Mouse (Mus musculus) monocyte, adult 5-6 weeks (primary cell): ENCODE results near the gene Pde4dip. TPM values are rescaled to one million over a fixed set of nuclear protein-coding genes. Genes with fewer than 3 reads are reported as not detected.

Experiments used
- ATAC-seq: fragments of 153-309, 156-312 bp; replicated peaks from 2 replicates; pipeline ENCODE4 v1.8.0; 2017; ENCODE audit warnings: mild to moderate bottlenecking; ENCODE audit not compliant: low TSS enrichment, insufficient number of reproducible peaks, severe bottlenecking, poor library complexity, low FRiP score
- total RNA-seq: library from RNA; stranded (forward); fragments of 200-1000, 200-491, 200-594 nt; gene quantifications from 3 replicates; pipeline ENCODE4 v1.2.3, GENCODE M21; 2017

Gene Pde4dip
- total RNA-seq, result 16.0 to 25.4 TPM (median 16.5 TPM) in 3 replicates

DNA sequence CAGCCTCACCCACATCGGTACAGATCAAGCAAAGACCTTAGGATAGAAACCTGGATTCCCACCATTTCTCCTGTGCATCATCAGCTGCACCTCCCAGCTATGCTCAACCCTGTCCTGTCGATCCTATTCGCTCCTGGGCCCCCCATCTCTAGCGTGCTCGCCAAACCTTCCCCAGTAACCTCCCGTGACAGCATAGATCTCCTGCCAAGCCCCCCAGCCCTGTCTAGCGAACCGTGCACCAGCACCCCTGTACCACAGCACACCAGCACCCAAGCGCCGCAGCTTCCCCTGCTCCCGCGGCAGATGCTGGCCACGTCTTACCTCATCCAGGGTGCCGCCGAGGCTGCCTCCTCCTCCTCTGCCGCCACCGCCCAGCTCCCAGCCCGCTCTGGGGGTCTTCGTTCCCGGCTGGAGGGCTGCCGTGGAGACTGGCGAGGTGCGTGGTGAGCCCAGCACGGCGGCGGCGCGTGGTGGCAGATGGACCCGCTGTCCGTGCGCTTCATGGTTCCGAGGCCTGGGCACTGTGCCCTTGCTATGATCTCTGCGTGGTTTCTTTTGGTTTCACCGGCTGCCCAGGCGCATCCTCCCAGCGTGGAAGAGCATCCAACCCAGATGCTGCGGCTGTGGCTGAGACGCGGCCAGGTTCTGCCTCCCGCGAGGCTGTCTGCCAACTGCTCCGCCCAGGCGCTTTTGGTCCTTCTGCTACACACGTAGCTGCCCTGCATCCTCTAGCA lies at the start of gene Pde4dip:
Gene Pde4dip, minus strand, starts transcription at position 540 of the 734 bp plus-strand sequence.
- no peak for ATAC-seq

DNA sequence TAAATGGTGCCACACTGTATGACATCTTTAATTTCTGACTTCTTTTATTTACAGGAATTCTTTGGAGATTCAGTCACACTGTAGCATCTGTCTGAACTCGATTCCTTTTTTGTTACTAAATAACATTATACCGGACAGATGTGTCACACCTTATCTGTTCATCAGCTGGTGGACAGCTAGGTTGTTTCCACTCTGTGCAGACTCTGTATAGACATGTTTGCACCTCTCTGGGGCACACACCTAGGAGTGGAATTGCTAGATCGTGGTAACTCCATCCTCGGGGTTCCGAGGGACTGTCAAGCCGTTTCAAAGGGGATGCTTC lies 49.4 kb upstream of the Pde4dip start:
- ATAC-seq, result no peak

DNA sequence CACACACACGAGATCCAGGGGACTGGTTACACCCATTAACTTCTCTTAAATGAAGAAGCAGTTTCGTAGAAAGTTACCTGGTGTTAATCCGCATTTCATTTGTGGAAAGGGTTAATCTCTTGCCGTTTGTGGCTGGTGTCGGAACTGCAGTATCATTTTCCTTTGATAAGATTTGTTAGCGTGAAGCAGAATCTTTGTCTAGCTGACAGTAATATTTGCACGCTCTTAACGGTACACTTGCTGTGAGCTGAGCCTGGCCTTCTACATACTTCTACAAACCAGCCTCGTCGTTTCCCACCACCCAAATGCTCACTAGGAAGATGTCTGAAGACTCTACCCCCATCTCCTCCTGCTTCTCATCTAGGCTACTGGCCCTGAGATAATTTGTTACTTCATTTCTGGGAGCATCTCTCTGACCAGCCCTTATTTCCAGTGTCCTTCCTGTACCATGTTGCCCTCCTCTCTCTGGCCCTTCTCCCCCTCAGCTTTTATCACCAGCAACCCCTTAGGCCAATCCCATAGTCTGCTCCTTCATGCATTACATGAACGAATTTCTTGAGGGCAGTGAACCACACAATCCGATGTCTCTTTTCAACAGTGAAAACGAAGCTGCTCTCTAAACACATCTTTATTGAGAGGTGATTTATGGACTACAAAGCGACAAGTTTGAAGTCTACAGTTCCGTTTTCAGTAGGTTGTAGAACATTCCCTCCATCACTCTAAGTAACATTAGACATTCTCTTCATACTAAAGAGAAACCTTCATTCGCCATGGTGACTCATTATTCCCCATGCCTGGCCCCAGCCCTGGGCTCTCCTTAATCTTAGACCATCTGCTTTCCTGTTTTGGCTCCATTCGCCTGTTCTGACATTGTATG lies 48.8 kb upstream of the Pde4dip start:
- no peak for ATAC-seq

DNA sequence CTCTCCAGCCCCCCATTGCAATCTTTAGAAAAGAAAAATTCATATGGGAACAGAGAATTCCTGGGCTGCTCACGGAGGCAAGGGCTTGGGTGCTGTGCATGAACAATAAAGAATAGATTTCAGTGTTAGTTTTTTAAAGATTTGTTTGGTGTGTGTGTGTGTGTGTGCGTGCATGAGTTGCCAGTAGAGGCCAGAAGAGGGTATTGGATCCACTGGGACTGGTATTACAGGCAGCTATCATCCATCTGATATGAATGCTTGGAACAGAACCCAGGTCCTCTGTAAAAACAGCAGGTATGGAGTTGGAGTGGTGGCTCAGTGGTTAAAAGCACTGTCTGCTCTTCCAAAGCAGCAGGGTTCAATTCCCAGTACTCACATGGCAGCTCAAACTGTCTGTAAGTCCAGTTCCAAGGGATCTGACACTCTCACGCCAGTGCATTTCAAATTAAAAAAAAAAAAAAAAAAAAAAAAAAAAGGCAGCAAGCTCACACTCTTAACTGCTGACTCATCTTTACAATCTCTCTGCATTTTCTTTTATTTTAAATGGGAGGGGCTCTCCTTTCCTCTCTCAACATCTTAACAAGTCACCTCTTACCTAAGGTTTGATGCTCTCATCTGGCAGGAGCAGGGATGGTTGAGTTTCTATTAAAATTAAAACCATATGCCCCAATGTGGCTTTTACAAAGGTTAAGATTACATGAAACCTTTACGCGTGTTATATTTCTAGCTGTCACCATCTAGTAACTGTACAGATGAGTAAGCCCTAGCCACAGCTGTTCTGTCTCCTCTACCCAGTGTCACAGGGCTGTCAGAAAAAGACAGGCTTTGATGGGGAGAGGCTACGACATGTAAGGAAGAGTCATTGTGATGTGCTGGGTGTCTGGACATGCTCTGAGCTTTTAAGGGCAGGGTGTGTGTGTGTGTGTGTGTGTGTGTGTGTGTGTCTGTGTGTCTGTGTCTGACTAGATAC lies 46.1 kb upstream of the Pde4dip start:
- ATAC-seq, result no peak

DNA sequence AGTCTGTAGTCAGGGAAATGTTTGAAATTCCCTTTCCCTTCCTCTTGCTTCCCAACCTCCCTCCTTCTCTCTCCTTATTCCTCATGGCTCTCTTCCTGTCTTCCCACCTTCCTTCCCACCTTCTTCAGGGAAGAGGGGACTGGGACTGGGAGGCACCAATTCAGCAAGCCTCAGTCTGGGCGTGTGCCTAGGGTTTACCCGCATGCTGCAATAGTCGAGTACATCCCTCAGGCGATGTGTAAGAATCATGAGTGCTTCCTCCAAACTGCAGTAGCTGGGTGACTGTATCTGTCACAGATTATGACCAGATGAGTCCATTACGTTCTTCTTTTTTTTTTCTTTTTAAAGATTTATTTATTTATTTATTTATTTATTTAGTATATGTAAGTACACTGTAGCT lies 45.3 kb upstream of the Pde4dip start:
- ATAC-seq, result peak; percentile 56

DNA sequence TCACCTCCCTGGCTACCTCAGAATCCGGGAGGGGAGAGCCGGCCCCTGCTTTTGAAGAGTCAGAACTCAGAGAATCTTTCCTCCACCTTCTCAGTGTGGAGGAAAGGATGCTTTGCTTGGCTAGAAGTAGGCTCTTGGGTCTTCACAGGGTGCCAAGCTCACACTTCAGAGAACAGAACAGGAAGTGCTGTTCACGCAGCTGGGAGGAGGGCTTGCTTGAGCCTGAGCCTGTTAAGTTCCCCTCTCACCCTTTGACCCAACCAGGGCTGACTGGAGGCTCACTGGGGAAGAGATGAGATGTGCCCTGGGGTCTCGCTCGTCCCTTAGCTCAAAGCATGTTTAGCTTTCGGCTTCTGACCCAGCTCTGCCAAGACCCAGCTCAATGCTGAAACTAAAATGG lies 44.7 kb upstream of the Pde4dip start:
- ATAC-seq, result peak; percentile 44

DNA sequence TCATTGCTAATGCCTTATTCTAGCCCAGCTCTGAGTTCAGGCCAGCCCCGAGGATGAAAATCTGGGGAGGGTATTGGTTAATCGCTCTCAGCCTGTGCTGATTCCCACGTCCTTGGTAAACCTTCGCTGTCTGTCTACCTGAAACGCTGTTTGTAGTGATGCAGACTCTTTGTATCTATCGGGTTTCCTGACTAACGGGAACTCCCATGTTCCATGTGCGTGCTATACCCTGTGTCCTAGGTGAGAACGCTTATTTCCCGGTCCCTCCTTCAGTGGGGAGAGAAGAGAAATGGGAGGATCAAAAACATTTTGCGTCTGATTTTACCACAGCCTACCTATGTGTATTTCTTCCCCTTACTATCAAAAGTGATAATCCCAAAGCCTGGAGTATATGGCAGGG lies 44.3 kb upstream of the Pde4dip start:
- ATAC-seq, result no peak

DNA sequence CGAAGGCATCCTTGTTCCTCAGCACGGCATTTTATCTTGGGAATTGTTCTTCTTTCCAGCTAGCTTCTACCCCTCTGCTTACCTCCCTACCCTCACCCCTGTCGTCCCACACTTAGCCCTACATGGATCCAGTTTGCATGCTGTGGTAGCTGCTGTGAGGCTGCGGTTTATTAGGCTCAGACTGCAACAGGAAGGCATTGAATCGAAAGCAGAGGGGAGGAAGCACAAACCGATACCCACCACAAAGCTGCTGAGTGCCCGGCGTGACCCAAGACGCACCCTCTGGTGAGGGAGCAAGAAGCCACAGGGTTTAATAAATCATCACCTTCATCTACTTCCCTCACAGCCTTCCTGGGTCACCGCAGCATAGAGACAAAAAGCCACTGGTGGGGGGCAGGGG lies 43.6 kb upstream of the Pde4dip start:
- ATAC-seq, result peak; percentile 65

DNA sequence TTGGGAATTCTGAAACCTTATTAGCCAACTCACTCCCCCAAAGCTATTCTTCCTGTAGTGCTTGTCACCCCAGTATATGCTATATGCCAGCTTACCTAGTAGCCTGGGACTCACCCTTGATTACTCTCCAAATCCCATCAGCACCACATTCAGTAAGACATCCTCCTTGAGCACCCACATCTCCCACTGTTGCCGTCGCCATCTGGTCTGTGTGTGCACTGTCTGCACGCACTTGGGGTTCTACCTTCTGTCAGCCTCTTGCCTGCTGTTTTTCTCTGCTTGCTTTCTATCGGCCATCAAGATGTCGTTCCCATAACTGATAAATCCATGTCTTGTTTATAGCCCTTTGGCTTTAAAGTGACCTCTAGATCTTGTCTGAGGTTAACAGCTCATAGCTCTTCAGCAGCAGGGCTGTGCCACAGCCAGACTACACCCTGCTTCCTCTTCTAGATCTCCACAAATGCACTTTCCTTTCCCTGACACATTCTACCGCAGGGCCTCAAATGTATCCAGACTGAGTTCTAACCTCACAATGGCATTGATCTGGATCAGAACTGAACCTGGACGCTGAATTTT lies 42.9 kb upstream of the Pde4dip start:
- peak; percentile 34 for ATAC-seq

DNA sequence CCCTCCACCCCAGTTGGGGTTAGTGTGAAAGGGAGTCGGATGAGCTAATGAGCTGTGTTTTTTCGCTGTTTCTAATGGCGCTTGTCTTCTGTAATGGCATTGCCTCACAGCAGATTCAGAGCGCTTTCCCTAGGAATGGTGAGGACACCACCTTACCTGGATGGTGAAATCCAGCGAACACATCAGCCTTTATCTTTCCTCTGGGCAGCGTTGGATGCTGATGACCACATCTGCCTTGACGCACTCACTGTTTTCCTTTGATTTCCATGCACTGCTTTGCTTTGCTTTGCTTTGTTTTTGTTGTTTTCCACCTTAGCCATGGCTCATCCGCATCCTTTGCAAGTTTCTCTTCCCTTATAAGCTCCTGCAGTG lies 42.3 kb upstream of the Pde4dip start:
- ATAC-seq, result no peak

DNA sequence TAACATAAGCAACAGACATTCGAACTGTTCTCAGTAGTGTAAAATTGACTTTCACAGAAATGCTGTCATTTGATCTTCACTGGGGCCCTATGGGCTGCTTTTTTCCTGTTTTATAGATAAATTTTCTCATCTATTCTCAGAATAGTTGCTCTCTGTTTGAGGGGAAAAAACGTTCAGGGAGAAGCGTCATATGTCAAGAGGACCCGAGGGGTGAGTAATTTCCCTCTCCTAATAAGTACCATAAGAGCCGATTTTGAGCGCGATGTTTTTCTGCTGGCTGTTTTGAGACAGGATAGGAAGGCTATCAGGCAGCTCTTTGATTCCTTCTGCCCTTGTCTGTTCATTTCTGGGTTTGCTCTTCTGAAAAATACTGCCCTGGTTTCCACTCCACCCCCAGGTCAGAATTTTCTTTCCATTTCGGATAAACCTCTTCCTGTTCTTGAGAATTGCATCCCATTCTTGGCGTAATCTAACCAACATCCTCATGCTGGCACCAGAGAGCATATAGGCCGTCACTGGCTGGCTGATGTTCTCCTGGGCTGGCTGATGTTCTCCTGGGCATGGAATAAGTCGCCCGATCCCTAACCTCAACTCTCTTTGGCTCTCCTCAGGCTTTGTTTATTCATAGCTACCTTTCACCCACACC lies 41.8 kb upstream of the Pde4dip start:
- ATAC-seq, result no peak

DNA sequence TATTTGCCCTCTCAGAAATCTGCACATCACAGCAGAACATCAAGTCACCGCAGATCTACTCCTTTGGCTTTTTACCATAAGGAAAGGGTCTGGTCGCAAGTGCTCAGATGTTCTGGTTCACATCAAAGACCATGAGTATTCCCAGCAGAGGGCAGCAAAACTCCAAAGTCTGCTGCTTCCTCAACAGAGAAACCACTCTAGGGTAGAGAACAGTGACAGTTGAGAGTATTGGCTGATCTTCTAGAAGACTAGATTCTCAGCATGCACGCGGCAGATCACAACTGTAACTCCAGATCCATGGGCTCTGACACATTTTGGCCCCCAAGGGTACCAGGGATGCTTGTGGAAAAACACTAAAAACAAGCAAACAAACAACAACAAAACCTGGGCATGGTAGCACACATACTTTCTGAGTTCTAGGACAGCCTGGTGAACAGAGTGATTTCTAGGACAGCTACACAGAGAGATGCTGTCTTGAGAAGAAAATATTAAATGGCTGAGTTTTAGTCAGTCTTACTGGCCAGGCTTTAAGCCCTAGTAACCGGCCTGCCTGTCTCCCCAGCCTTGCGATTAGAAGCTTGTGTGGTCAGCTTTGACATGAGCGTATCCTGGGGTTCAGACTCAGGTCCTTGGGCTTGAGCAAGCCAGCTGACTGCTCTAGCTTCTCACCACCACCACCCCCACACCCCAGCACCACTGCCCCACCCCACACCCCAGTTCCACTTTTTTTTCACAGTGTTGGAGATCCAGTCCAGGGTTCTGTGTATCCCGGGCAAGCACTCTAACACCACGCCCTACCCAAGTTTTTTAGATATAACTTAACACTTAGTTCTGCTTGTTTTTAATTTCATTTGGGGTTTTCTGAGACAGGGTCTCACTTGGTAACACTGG lies 40.7 kb upstream of the Pde4dip start:
- ATAC-seq, result peak; percentile 31

DNA sequence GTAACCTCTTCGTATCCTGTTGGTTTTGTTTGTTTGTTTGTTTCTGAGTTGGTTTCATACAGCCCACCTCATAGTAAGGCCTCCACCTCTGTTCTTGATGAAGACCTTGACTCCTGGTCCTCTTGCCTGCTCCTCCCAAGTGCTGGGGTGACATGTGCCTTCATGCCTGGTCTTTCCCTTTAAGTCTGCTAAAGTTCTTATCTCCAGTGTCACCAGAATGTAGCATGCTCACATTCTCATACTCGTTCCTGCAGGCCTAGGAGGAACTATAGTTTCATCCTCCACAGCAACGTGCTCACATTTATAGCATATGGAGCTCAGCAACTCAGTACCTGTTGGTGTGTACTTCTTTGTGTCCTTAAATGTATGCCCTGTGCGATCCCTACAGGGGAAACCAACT lies 38.8 kb upstream of the Pde4dip start:
- ATAC-seq, result no peak

DNA sequence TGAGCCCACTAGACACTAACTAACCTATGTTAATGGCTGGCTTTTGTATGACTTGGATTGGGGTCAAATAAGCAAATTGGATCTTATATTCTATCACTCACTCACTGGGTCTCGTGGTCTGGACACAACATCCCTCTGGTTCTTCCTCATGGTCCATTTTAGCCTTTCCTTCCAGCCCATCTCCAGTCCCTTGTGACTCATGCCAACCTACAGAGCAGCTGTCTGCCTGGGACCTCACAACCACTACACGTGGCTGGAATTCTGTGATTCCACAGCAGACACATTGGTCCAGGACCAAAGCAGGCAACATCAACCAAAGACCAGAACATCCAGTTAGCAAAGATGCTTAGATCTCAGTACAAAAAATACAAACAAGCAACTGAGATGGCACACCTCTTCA lies 36.7 kb upstream of the Pde4dip start:
- no peak for ATAC-seq

DNA sequence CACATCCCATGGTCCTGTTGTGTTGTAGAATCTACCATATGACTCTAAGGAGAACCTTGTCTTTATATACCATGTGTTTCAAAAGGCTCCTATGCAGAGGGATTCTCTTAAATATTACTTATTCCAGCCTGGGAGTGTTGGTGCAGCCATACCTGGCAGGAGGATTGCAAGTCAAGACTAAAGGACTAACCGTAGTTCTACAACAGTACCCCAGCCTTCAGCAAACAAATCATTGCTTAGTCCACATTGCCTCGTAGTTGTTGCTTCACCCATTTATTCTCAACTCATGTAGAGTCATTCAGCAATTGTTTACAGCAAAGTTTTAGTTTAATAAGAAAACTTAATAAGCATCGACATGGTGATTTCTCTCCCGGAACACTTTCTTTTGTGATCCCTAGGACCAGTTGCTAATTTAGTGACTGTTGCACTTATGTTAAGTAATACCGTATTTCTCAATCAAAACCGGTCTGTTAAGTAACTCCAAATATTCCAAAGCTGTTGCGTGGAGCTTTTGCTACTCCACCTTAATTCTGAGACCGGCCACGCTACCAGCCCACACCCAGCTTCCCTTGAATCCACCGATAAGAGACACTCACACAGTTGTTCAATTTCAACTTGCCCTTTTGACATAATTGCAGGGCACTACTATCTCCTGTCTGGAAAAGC lies 30.5 kb upstream of the Pde4dip start:
- no peak; the same call in 1 of the 2 replicates for ATAC-seq

DNA sequence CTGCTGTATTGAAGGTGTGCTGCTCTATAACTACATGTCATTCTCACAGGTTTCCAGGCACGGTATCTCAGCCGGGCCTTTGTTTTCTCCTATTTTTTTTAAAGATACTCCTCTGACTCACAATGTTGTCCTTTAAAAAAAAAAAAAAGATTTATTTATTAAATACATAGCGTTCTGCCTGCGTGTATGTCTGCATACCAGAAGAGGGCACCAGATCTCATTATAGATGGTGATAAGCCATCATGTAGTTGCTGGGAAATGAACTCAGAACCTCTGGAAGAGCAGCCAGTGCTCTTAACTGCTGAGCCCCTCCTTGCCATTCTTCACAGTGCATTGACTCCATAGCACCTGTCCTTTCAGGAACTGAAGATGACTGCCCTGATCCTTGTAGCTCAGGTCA lies 26.6 kb upstream of the Pde4dip start:
- ATAC-seq, result no peak

DNA sequence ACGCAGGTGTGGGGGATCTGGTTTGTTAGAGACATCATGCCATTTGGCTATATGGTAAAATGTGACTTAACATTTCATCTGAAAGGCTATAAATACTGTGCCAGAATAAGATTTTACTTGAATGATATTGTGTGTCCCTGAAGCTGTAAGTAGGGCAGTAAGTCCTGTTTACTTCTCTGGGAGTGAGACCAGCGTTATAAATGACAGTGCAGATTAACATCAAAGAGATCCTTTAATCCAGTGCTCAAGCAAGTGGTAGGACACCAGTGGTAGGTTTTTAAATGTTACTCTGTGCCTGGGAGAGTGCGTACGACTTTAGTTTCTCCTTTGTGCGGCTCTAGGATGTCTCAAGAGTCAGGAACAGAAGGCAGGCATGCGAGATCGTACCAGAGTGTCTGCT lies 22.6 kb upstream of the Pde4dip start:
- ATAC-seq, result no peak
